Mouse (Mus musculus): ENCODE measurements at regions not wholly inside any gene's neighbourhood (a gene's known extent, or its start where the extent isn't known, plus 50 kb on each side); places are given as distances from the start of the nearest gene placed in this dataset.

DNA sequence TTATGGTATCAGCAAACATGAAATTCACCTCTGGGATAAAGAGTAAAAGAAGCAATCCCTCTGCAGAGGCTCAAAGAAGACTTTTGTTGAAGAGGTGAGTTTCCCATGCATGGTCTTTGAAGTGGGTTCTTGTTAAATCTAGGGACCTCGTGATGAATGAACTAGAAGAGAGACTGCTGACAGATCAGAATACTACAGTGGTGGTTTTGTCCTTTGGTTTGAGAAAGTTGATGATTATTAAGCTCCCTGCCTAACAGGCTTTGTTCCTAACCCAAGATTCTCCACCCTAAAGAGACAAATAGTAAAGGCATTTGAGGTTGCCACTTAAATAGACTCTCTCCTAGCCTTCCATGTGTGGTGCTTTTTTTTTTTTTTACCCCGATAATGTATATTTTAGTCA is 707.2 kb upstream of the N6amt1 start:
- dilution Hi-C loops (cut with MboI; ENCODE audit: extremely low pct_ligation_motif_present, extremely low pct_unique_long_range_greater_than_20kb, low sequenced_read_pairs), result no loop called here

DNA sequence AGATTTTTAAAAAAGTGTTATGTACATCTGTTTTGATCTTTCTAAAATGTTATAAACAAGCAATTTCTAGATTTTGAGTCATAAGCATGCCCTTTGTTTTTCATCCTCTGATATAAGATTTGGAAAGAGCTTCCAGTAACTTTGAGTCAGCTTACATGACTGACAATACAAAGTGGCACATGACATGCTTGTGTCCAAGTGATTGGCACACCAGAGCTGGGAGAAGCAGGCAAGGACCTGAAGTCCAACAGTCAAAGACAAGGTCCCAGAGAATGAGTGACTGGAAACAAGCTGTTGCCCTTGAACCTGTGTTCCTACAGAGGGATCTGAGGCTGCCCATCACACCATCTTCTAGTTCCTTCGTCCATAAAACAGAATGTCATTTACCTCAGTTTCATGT is 708.5 kb upstream of the N6amt1 start:
- TF ChIP-seq UBTF (IDR thresholded peaks at IDR 0.05; ENCODE audit: low read depth, low read length), result no peak
- TF ChIP-seq KAT2A (IDR thresholded peaks at IDR 0.05; ENCODE audit: insufficient replicate concordance, low read length), result no peak
- TF ChIP-seq EP300 (IDR thresholded peaks at IDR 0.05; ENCODE audit: low read length), result no peak
- TF ChIP-seq HCFC1 (IDR thresholded peaks at IDR 0.05; ENCODE audit: low read depth, low read length), result no peak
- no peak for TF ChIP-seq NELFE (IDR thresholded peaks at IDR 0.05; ENCODE audit: low read depth, low read length)
- TF ChIP-seq MAZ (IDR thresholded peaks at IDR 0.05; ENCODE audit: low read depth, low read length), result no peak
- TF ChIP-seq ZC3H11A (IDR thresholded peaks at IDR 0.05; ENCODE audit: low read depth, low read length), result no peak
- no peak for TF ChIP-seq ZMIZ1 (IDR thresholded peaks at IDR 0.05; ENCODE audit: low read depth, low read length)
- no peak for TF ChIP-seq ZNF384 (IDR thresholded peaks at IDR 0.05; ENCODE audit: low read depth, low read length)
- no peak for TF ChIP-seq CHD1 (IDR thresholded peaks at IDR 0.05; ENCODE audit: low read depth, low read length)
- no peak for TF ChIP-seq USF1 (IDR thresholded peaks at IDR 0.05; ENCODE audit: low read depth, low read length)
- no peak for TF ChIP-seq NRF1 (IDR thresholded peaks at IDR 0.05; ENCODE audit: low read depth, low read length)
- TF ChIP-seq ELF1 (IDR thresholded peaks at IDR 0.05; ENCODE audit: low read depth, low read length), result no peak
- TF ChIP-seq POLR2AphosphoS2 (IDR thresholded peaks at IDR 0.05; ENCODE audit: low read depth, low read length), result no peak
- no peak for TF ChIP-seq ETS1 (conservative IDR thresholded peaks at IDR 0.05; ENCODE audit: low read depth, low read length)
- TF ChIP-seq USF2 (conservative IDR thresholded peaks at IDR 0.05; ENCODE audit: low read depth, low read length), result no peak
- no peak for TF ChIP-seq MXI1 (IDR thresholded peaks at IDR 0.05; ENCODE audit: low read depth, low read length)
- in situ Hi-C loops (cut with MboI; ENCODE audit: low pct_ligation_motif_present, low pct_unique_long_range_greater_than_20kb, low sequenced_read_pairs), result loop anchor here (10.0 to 25.0 kb wide), 2 partner anchors 592 to 841 kb away; partner anchors contain the start of gene Adamts1

More for the DNA sequence above, 707.2 kb upstream of the N6amt1 start:
- no peak overlapping the region for H3K4me2 ChIP-seq (ENCODE audit: insufficient read depth, low read depth, poor library complexity, severe bottlenecking)
- no peak overlapping the region for H3K9ac ChIP-seq (ENCODE audit: insufficient read depth, low read depth)
- H3K4me3 ChIP-seq (replicated peaks in 1 of 3; ENCODE audit: low read depth in 2 of 3, low read length in 2 of 3, poor library complexity in 1 of 3), result no peak overlapping the region
- DNase-seq (ENCODE audit: extremely low read depth), result no peak
- in situ Hi-C loops (cut with MboI; ENCODE audit: low pct_ligation_motif_present, low pct_unique_long_range_greater_than_20kb, low sequenced_read_pairs), result loop anchor here (10.0 to 25.0 kb wide), 2 partner anchors 591 to 842 kb away; partner anchors contain the start of gene Adamts1
- no peaks in the 10 kb centered on the region for H3K9me3 ChIP-seq (replicated peaks; ENCODE audit: low read length)
- no peaks in the 10 kb centered on the region for H3K79me2 ChIP-seq (replicated peaks; ENCODE audit: control insufficient read depth, extremely low read depth, insufficient read depth, poor library complexity, severe bottlenecking)
- no peaks in the 10 kb centered on the region for H3K27me3 ChIP-seq (replicated peaks)
- no peak overlapping the region for H3K27ac ChIP-seq (ENCODE audit: insufficient read depth, low read depth)
- H3K36me3 ChIP-seq (replicated peaks in 1 of 2; ENCODE audit: control insufficient read depth in 1 of 2, insufficient read depth in 1 of 2, low read length in 1 of 2), result no peaks in the 10 kb centered on the region
- peaks cover 0 to 8% of the 10 kb centered on the region in 2 experiments; a peak in 2 of 4 replicates for H3K4me1 ChIP-seq (ENCODE audit: control insufficient read depth in 1 of 2, insufficient read depth in 2 of 2)
- no peak for TF ChIP-seq KAT2A (IDR thresholded peaks at IDR 0.05; ENCODE audit: insufficient replicate concordance, low read length)
- no peak for TF ChIP-seq CHD2 (IDR thresholded peaks at IDR 0.05; ENCODE audit: low read length)
- no peak for TF ChIP-seq USF2 (conservative IDR thresholded peaks at IDR 0.05; ENCODE audit: low read depth, low read length)
- no peak for TF ChIP-seq EP300 (IDR thresholded peaks at IDR 0.05; ENCODE audit: low read length)
- TF ChIP-seq ZMIZ1 (IDR thresholded peaks at IDR 0.05; ENCODE audit: low read depth, low read length), result no peak
- TF ChIP-seq BHLHE40 (IDR thresholded peaks at IDR 0.05; ENCODE audit: low read depth, low read length), result no peak
- TF ChIP-seq IRF4 (IDR thresholded peaks at IDR 0.05; ENCODE audit: low read depth, low read length), result no peak
- no peak for TF ChIP-seq MXI1 (IDR thresholded peaks at IDR 0.05; ENCODE audit: low read depth, low read length)
- TF ChIP-seq JUN (IDR thresholded peaks at IDR 0.05; ENCODE audit: insufficient read depth, low read depth, low read length), result no peak
- no peak for TF ChIP-seq POLR2AphosphoS2 (IDR thresholded peaks at IDR 0.05; ENCODE audit: low read depth, low read length)
- no peak for TF ChIP-seq SIN3A (IDR thresholded peaks at IDR 0.05; ENCODE audit: low read length)
- TF ChIP-seq ZKSCAN1 (IDR thresholded peaks at IDR 0.05; ENCODE audit: borderline replicate concordance, low read depth, low read length), result no peak
- TF ChIP-seq MAZ (IDR thresholded peaks at IDR 0.05; ENCODE audit: low read depth, low read length), result no peak
- no peak for TF ChIP-seq PAX5 (IDR thresholded peaks at IDR 0.05; ENCODE audit: low read length)
- TF ChIP-seq JUND (conservative IDR thresholded peaks at IDR 0.05; ENCODE audit: low read depth, low read length), result no peak
- no peak for TF ChIP-seq SMC3 (IDR thresholded peaks at IDR 0.05; ENCODE audit: low read depth, low read length)
- TF ChIP-seq NRF1 (IDR thresholded peaks at IDR 0.05; ENCODE audit: low read depth, low read length), result no peak
- TF ChIP-seq POLR2A (IDR thresholded peaks at IDR 0.05; ENCODE audit: low read depth, low read length), result no peak
- no peak for TF ChIP-seq HCFC1 (IDR thresholded peaks at IDR 0.05; ENCODE audit: low read depth, low read length)

More for the DNA sequence above, 708.5 kb upstream of the N6amt1 start:
- dilution Hi-C loops (cut with MboI; ENCODE audit: extremely low pct_ligation_motif_present, extremely low pct_unique_long_range_greater_than_20kb, low sequenced_read_pairs), result no loop called here
- Histone ChIP-seq H3K4me3 (replicated peaks in 1 of 3; ENCODE audit: low read depth in 2 of 3, low read length in 2 of 3, poor library complexity in 1 of 3) (no peak overlapping the region), H3K27ac (ENCODE audit: insufficient read depth, low read depth) (no peak overlapping the region), H3K4me1 (ENCODE audit: control insufficient read depth in 1 of 2, insufficient read depth in 2 of 2) (peaks cover 0 to 8% of the 10 kb centered on the region in 2 experiments; a peak in 2 of 4 replicates), H3K9ac (ENCODE audit: insufficient read depth, low read depth) (no peak overlapping the region), H3K36me3 (replicated peaks in 1 of 2; ENCODE audit: control insufficient read depth in 1 of 2, insufficient read depth in 1 of 2, low read length in 1 of 2) (no peaks in the 10 kb centered on the region), H3K27me3 (replicated peaks) (no peaks in the 10 kb centered on the region), H3K9me3 (replicated peaks; ENCODE audit: low read length) (no peaks in the 10 kb centered on the region), H3K79me2 (replicated peaks; ENCODE audit: control insufficient read depth, extremely low read depth, insufficient read depth, poor library complexity, severe bottlenecking) (no peaks in the 10 kb centered on the region), H3K4me2 (ENCODE audit: insufficient read depth, low read depth, poor library complexity, severe bottlenecking) (no peak overlapping the region)
- no peak for DNase-seq (ENCODE audit: extremely low read depth)

All from CH12.LX (cell line).